Mouse (Mus musculus) lung, embryonic 16.5 days (tissue): ENCODE measurements around the gene Cxcr5. TPM values are rescaled to one million over a fixed set of nuclear protein-coding genes. Genes with fewer than 3 reads are reported as not detected.

Experiments
- ATAC-seq: fragments of 200-750 bp; cut with Nextera tagmentation; 2 replicates; pipeline ENCODE4 v1.8.0; 2017; ENCODE audit warnings: low read depth, mild to moderate bottlenecking, moderate library complexity
- H3K27ac ChIP-seq: fragments of 300-500 bp; sonication (generic); 2 replicates; pipeline ENCODE4 v1.5.1; 2014; ENCODE audit warnings: mild to moderate bottlenecking, control low read depth, low read length
- H3K27me3 ChIP-seq: fragments of 300-500 bp; sonication (generic); 2 replicates; pipeline ENCODE4 v1.6.1; 2014; ENCODE audit warnings: low read depth, low read length, mixed read lengths; ENCODE audit not compliant: control insufficient read depth, insufficient read depth
- H3K36me3 ChIP-seq: fragments of 300-500 bp; sonication (generic); 2 replicates; pipeline ENCODE4 v1.6.1; 2014; ENCODE audit warnings: low read length; ENCODE audit not compliant: control insufficient read depth, insufficient read depth
- H3K4me1 ChIP-seq: fragments of 300-500 bp; sonication (generic); replicated peaks from 2 replicates; pipeline ENCODE4 v1.6.1; 2014; ENCODE audit warnings: low read length, mixed read lengths; ENCODE audit not compliant: control insufficient read depth, insufficient read depth
- H3K4me2 ChIP-seq: fragments of 300-500 bp; sonication (generic); 2 replicates; pipeline ENCODE4 v1.6.1; 2014; ENCODE audit warnings: low read depth, low read length, control low read depth
- H3K4me3 ChIP-seq: fragments of 300-500 bp; sonication (generic); 2 replicates; pipeline ENCODE4 v1.5.1; 2014; ENCODE audit warnings: mild to moderate bottlenecking, low read length, control low read depth
- H3K9ac ChIP-seq: fragments of 300-500 bp; sonication (generic); 2 replicates; pipeline ENCODE4 v1.6.1; 2014; ENCODE audit warnings: low read length, control low read depth
- H3K9me3 ChIP-seq: fragments of 300-500 bp; sonication (generic); 2 replicates; pipeline ENCODE4 v1.6.1; 2016; ENCODE audit warnings: low read length; ENCODE audit not compliant: control insufficient read depth
- WGBS: fragments of 180-500 bp; shearing (Covaris S2); extraction: QIAGEN DNeasy Blood & Tissue Kit; methylation state at CpG from one replicate; pipeline ENCODE4 v1.1.7; 2014; 5-methylcytosine and 5-hydroxymethylcytosine counted together
- polyA plus RNA-seq: library from polyadenylated mRNA; unstranded; fragments of >200 nt; fragmentation: Nextera tagmentation; extraction: Ambion mirVana; gene quantifications from 2 replicates; pipeline ENCODE4 v1.2.1, GENCODE M21; 2015

The Cxcr5 gene
- polyA plus RNA-seq: 0.08 and 0.29 TPM in 2 replicates

- no peaks in the 10 kb centered on the region for H3K9me3 ChIP-seq
- no peak within 1 kb of the TSS for H3K27ac ChIP-seq
- H3K4me3 ChIP-seq: no peak within 1 kb of the TSS
- no peaks in the 10 kb centered on the region for H3K4me1 ChIP-seq
- WGBS: 55% methylated on average over 4 of the region's 4 CpGs
- no peaks in the 10 kb centered on the region for H3K27me3 ChIP-seq
- H3K9ac ChIP-seq: no peak within 1 kb of the TSS
- no peak for ATAC-seq
- no peaks in the 10 kb centered on the region for H3K36me3 ChIP-seq
- H3K4me2 ChIP-seq: no peak within 1 kb of the TSS
Measured at GRCm38 (mm10) chr9:44561597-44561996, at the start of gene Cxcr5. Gene Cxcr5 (minus strand): TSS chr9:44561877.

DNA sequence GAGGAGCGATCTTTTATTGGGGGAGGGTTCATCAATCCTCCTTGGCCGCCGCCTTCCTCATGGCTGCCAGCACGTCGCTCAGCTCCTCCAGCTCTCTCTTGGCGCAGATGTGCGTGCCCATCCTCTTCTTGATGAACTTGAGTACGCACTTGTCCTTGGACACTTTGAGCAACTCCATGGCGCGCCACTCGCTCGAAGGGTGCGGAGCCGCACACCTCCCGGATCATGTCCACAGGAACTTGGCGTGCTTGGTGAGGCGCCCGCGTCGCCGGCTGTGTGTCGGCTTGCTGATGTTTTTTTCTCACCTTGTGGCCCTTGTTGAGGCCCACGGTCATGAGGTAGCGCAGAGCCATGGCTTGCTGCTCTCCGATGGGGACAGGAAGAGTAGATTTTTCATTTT lies 48.7 kb upstream of the Cxcr5 start:
- H3K27ac ChIP-seq: no peak overlapping the region
- no peaks in the 10 kb centered on the region for H3K27me3 ChIP-seq
- peaks cover 9% of the 10 kb centered on the region for H3K4me1 ChIP-seq
- no peaks in the 10 kb centered on the region for H3K9me3 ChIP-seq
- peaks cover 45% of the 10 kb centered on the region for H3K36me3 ChIP-seq
- WGBS: 94% methylated on average over 25 of the region's 25 CpGs
- no peak for ATAC-seq
- H3K4me3 ChIP-seq: no peak overlapping the region
- H3K9ac ChIP-seq: no peak overlapping the region
- H3K4me2 ChIP-seq: no peak overlapping the region

DNA sequence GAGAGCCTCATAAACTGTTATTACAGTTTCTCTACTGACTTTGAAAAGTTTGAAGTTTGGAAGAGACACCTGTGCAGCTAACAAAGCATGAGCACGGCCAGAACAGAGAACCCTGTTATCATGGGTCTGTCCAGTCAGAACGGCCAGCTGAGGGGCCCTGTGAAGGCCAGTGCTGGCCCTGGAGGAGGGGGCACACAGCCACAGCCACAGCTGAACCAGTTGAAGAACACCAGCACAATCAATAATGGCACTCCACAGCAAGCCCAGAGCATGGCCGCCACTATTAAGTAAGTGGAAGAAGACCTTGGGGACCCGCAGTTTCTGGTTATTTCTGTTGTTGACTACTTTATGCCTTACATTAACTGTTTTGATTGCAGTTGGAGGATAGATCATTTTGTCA lies 45.6 kb upstream of the Cxcr5 start:
- WGBS: 38% methylated on average over 4 of the region's 4 CpGs
- peaks cover 15% of the 10 kb centered on the region for H3K4me1 ChIP-seq
- ATAC-seq: no peak
- H3K9ac ChIP-seq: no peak overlapping the region
- no peak overlapping the region for H3K27ac ChIP-seq
- no peaks in the 10 kb centered on the region for H3K9me3 ChIP-seq
- H3K27me3 ChIP-seq: no peaks in the 10 kb centered on the region
- H3K4me2 ChIP-seq: peak overlapping the region; percentile 28
- H3K4me3 ChIP-seq: peak overlapping the region; percentile 4; the same call in 1 of the 2 replicates
- H3K36me3 ChIP-seq: peaks cover 21% of the 10 kb centered on the region

- Histone ChIP-seq H3K9me3 (no peaks in the 10 kb centered on the region), H3K27ac (no peak overlapping the region), H3K9ac (no peak overlapping the region), H3K27me3 (no peaks in the 10 kb centered on the region), H3K4me3 (no peak overlapping the region), H3K4me1 (peaks cover 15% of the 10 kb centered on the region), H3K4me2 (peak overlapping the region; percentile 75), H3K36me3 (peaks cover 18% of the 10 kb centered on the region)
- WGBS: 28% methylated on average over 4 of the region's 4 CpGs
- ATAC-seq: no peak
Measured at GRCm38 (mm10) chr9:44606646-44607045, 45.0 kb upstream of the Cxcr5 start.

DNA sequence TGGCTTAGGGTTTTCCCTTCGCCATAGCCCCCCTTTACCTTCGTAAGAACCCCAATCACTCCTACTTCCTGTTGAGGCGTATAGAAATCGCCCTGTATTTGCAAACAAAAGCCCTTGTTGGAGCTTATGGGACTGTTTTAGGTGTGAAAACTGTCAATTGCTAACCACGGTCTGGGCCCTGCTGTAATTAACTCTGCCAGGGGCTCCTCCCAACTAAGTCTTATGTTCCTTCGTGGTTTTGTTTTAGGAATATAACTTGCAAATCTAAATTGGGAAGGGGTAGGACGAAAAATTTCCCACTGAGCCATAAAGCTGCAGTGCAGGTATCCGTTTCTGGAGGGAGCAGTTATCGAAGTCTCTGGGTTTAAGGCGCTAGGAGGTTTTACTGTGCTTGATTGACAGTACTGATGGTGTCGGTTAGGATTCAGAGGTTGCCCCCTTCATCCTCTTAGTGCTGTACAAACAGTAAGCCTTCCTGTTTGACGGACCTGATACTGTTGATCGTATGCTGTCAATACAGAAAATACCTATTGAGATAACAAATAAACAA lies 44.0 kb upstream of the Cxcr5 start:
- 0% methylated on average over 13 of the region's 13 CpGs for WGBS
- ATAC-seq: no peak

GRCm38 (mm10) chr9:44604779-44605615 lies 43.3 kb upstream of the Cxcr5 start, which contains the start of gene Ddx6:
Gene Ddx6 (plus strand): TSS chr9:44604892.
- H3K9ac ChIP-seq: peak within 1 kb of the TSS; percentile 100

More for the DNA sequence above, 44.0 kb upstream of the Cxcr5 start:
- H3K27me3 ChIP-seq: no peaks in the 10 kb centered on the region
- H3K9ac ChIP-seq: peak overlapping the region; percentile 100
- H3K4me1 ChIP-seq: peaks cover 15% of the 10 kb centered on the region
- H3K27ac ChIP-seq: peak overlapping the region; percentile 99
- peak overlapping the region; percentile 100 for H3K4me3 ChIP-seq
- H3K36me3 ChIP-seq: peaks cover 14% of the 10 kb centered on the region
- H3K4me2 ChIP-seq: peak overlapping the region; percentile 75
- no peaks in the 10 kb centered on the region for H3K9me3 ChIP-seq

DNA sequence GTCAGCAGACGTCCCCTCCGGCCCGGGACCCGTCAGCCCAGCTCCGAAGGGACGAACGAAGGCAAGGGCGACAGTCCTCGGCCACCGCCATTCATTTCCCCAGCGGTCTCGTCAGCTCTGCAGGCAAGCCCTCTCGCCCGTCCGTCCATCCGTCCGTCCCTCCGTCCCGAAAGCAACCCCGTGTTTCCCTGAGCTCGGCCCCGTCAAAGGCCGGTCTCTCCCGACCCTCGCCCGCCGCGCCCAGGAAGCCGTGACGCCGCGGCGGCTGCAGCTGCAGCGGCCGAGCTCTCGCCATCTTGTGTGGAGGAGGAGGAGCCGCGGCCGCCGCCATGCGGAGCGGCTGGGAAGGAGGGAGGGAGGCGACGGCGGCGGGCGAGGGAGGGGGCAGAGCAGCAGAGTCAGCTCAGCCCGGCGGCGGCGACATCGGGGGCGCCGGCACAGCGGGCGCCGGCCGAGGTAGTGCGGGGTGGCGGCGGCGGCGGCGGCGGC lies 42.7 kb upstream of the Cxcr5 start:
- H3K4me3 ChIP-seq: peak overlapping the region; percentile 100
- no peaks in the 10 kb centered on the region for H3K27me3 ChIP-seq
- peak overlapping the region; percentile 100 for H3K9ac ChIP-seq
- ATAC-seq: peak; percentile 77
- H3K4me2 ChIP-seq: peak overlapping the region; percentile 72
- peaks cover 5% of the 10 kb centered on the region; the same call in 1 of the 2 replicates for H3K36me3 ChIP-seq
- no peaks in the 10 kb centered on the region for H3K9me3 ChIP-seq
- peak overlapping the region; percentile 99 for H3K27ac ChIP-seq
- under 1% methylated on average over 39 of the region's 65 CpGs for WGBS
- H3K4me1 ChIP-seq: peaks cover 21% of the 10 kb centered on the region

More at GRCm38 (mm10) chr9:44604779-44605615, 43.3 kb upstream of the Cxcr5 start, which contains the start of gene Ddx6:
- peak within 1 kb of the TSS; percentile 99 for H3K27ac ChIP-seq
- WGBS: under 1% methylated on average over 68 of the region's 80 CpGs
- peak within 1 kb of the TSS; percentile 75 for H3K4me2 ChIP-seq
- peak within 1 kb of the TSS; percentile 100 for H3K4me3 ChIP-seq
- H3K9me3 ChIP-seq: no peaks in the 10 kb centered on the region
- H3K4me1 ChIP-seq: peaks cover 17% of the 10 kb centered on the region
- no peaks in the 10 kb centered on the region for H3K27me3 ChIP-seq
- peak; percentile 61 for ATAC-seq
- peaks cover 8% of the 10 kb centered on the region for H3K36me3 ChIP-seq

GRCm38 (mm10) chr9:44603454-44604289 lies 42.0 kb upstream of the Cxcr5 start:
- peak overlapping the region; percentile 72 for H3K4me2 ChIP-seq

More at GRCm38 (mm10) chr9:44603454-44604289, 42.0 kb upstream of the Cxcr5 start:
- ATAC-seq: peak; percentile 78
- Histone ChIP-seq H3K27ac (peak overlapping the region; percentile 99), H3K4me1 (peaks cover 26% of the 10 kb centered on the region), H3K4me3 (peak overlapping the region; percentile 100), H3K9ac (peak overlapping the region; percentile 100), H3K9me3 (no peaks in the 10 kb centered on the region), H3K36me3 (peaks cover 4% of the 10 kb centered on the region; the same call in 1 of the 2 replicates), H3K27me3 (no peaks in the 10 kb centered on the region)
- WGBS: 0% methylated on average over 36 of the region's 38 CpGs
